Mouse (Mus musculus) neural tube, embryonic 15.5 days (tissue): ENCODE measurements around the gene Mrps36. TPM values are rescaled to one million over a fixed set of nuclear protein-coding genes. Genes with fewer than 3 reads are reported as not detected.
"Not testable (repeated sequence)": the region's sequence is repeated elsewhere in the genome, so short reads cannot be mapped to it uniquely, and the experiment has no call there.

ENCODE experiments used
- ATAC-seq: fragments of 200-750 bp; cut with Nextera tagmentation; 2 replicates; pipeline ENCODE4 v1.8.0; 2017; ENCODE audit warnings: mild to moderate bottlenecking, moderate TSS enrichment, moderate library complexity; ENCODE audit not compliant: low FRiP score
- H3K27ac ChIP-seq: fragments of 300-500 bp; sonication (generic); replicated peaks from 2 replicates; pipeline ENCODE4 v1.5.1; 2015; ENCODE audit warnings: mild to moderate bottlenecking, inconsistent platforms
- H3K27me3 ChIP-seq: fragments of 300-500 bp; sonication (generic); replicated peaks from 2 replicates; pipeline ENCODE4 v1.6.1; 2015; ENCODE audit warnings: inconsistent platforms
- H3K36me3 ChIP-seq: fragments of 300-500 bp; sonication (generic); 2 replicates; pipeline ENCODE4 v1.6.1; 2015; ENCODE audit warnings: inconsistent platforms
- H3K4me1 ChIP-seq: fragments of 300-500 bp; sonication (generic); 2 replicates; pipeline ENCODE4 v1.6.1; 2015; ENCODE audit warnings: inconsistent platforms
- H3K4me2 ChIP-seq: fragments of 300-500 bp; sonication (generic); 2 replicates; pipeline ENCODE4 v1.6.1; 2015; ENCODE audit warnings: inconsistent platforms, mild to moderate bottlenecking, moderate library complexity
- H3K4me3 ChIP-seq: fragments of 300-500 bp; sonication (generic); replicated peaks from 2 replicates; pipeline ENCODE4 v1.5.1; 2015; ENCODE audit warnings: mild to moderate bottlenecking, inconsistent platforms
- H3K9ac ChIP-seq: fragments of 300-500 bp; sonication (generic); replicated peaks from 2 replicates; pipeline ENCODE4 v1.6.1; 2015; ENCODE audit warnings: mild to moderate bottlenecking, inconsistent platforms
- H3K9me3 ChIP-seq: fragments of 300-500 bp; sonication (generic); replicated peaks from 2 replicates; pipeline ENCODE4 v1.6.1; 2016; ENCODE audit warnings: inconsistent platforms
- WGBS: fragments of 180-500 bp; shearing (Covaris S2); methylation state at CpG from one replicate; pipeline ENCODE4 v1.1.7; 2015; ENCODE audit warnings: mixed read lengths; 5-methylcytosine and 5-hydroxymethylcytosine counted together
- polyA plus RNA-seq: library from polyadenylated mRNA; unstranded; fragments of >200 nt; fragmentation: Nextera tagmentation; extraction: Ambion mirVana; gene quantifications from 2 replicates; pipeline ENCODE4 v1.2.1, GENCODE M21; 2015

Mrps36 gene
- polyA plus RNA-seq, 1 experiment from 2014 or later, result 168 TPM

DNA sequence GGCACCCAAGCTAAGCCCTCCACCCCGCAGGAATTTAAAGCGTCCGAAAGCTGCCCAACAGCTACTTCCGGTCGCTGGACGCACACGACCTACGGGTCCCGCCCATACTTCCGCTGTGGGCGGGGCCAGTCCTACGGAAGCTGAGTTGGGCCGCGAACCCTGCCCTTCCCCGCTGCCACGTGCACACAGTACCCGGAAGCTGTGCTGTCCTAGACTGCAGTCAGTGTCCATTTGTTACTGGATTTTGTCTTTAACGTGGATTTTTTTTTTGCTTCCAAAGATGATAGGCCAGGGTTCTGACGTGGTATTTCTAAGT, 13.6 kb downstream of the Mrps36 start, which contains the start of gene Cdk7:
TSS of gene Cdk7 (minus strand) at position 79 of the 316 bp plus-strand sequence.
- ATAC-seq, result peak; percentile 99
- no peaks in the 10 kb centered on the region for H3K9me3 ChIP-seq
- 0% methylated on average over 19 of the region's 19 CpGs for WGBS

DNA sequence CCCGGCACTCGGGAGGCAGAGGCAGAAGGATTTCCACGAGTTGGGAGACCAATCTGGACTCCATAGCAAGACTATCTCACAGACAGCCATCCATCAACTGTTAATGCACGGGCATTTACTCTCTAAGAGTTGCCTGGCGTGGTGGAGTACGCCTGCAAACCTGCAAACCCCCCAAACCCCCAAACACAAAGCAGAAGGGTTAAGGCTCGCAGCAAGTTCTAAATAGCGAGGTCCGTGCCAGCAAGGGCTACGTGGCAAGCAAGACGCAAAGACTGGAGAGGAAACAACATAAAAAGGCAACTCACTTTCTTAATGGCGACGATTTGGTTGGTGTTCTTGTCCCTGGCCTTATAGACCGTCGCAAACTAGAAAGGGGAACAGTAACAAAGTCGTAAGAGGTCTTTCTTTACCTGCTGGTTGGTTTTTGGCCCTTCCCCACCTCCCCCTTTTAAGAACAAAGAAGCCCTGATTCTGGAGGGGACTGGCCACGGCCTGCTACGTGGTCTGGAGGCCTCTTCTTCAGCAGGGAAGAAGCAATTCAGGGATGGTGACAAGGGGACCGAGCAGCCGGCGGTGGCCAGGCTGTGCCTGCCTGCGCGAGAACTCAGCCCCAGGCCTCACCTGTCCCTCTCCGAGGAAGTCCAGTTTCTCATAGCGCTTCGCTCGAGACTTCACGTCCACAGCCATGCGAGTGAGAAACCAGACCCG, 14.2 kb downstream of the Mrps36 start:
- H3K4me2 ChIP-seq, result peak overlapping the region; percentile 84
- H3K36me3 ChIP-seq, result peaks cover 16% of the 10 kb centered on the region
- peak overlapping the region; percentile 89 for H3K27ac ChIP-seq
- no peaks in the 10 kb centered on the region for H3K9me3 ChIP-seq
- no peaks in the 10 kb centered on the region for H3K27me3 ChIP-seq
- peak overlapping the region; percentile 92 for H3K9ac ChIP-seq
- H3K4me1 ChIP-seq, result peaks cover 18% of the 10 kb centered on the region
- peak overlapping the region; percentile 93 for H3K4me3 ChIP-seq
- ATAC-seq, result peak; percentile 87
- WGBS, result under 1% methylated on average over 30 of the region's 30 CpGs

More for the DNA sequence above, 13.6 kb downstream of the Mrps36 start, which contains the start of gene Cdk7:
- H3K9ac ChIP-seq, result peak within 1 kb of the TSS; percentile 92
- H3K27ac ChIP-seq, result peak within 1 kb of the TSS; percentile 89
- peak within 1 kb of the TSS; percentile 93 for H3K4me3 ChIP-seq
- no peaks in the 10 kb centered on the region for H3K27me3 ChIP-seq
- peaks cover 17% of the 10 kb centered on the region for H3K36me3 ChIP-seq
- peaks cover 18% of the 10 kb centered on the region for H3K4me1 ChIP-seq
- H3K4me2 ChIP-seq, result peak within 1 kb of the TSS; percentile 84

DNA sequence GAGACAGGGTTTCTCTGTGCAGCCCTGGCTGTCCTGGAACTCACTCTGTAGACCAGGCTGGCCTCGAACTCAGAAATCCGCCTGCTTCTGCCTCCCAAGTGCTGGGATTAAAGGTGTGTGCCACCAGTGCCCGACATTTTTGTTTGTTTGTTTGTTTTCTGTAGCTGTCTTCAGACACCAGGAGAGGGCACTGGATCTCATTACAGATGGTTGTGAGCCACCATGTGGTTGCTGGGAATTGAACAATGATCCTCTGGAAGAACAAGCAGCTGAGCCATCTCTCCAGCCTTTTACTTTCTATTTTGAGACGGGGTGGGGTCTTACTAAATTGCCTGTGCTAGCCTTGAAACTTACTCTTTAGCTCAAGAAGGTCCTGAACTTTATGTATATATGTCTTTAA, 15.9 kb downstream of the Mrps36 start:
- not testable (repeated sequence) for H3K27me3 ChIP-seq, H3K4me3 ChIP-seq, H3K9me3 ChIP-seq, ATAC-seq, H3K9ac ChIP-seq, H3K27ac ChIP-seq
- peaks cover 22% of the 10 kb centered on the region for H3K4me1 ChIP-seq
- WGBS, result 96% methylated on average over 4 of the region's 4 CpGs
- H3K4me2 ChIP-seq, result 0 out of 2 replicates have a peak overlapping the region, but pooled peaks have one; percentile 84
- H3K36me3 ChIP-seq, result peaks cover 12% of the 10 kb centered on the region

DNA sequence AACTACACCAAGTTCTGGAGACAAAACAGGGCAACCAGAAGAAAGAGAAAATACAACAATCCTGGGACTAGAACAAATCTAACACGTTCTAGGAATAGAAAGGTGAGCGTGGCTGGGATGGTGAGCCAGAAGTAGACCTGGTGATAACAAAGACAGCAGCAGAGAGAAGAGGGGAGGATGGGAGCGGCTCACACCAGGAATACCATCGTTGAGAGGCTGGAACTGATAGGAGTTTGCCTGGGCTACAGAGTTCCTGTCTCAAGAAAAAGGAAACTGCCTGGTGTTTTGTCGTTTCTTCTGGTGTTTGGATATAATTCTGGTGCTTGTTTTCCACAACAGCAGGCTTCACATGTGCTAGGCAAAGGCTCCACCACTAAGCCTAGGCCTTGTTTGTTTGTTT, 16.4 kb downstream of the Mrps36 start:
- peaks cover 22% of the 10 kb centered on the region for H3K4me1 ChIP-seq
- H3K9ac ChIP-seq, result no peak overlapping the region
- no peak overlapping the region for H3K4me2 ChIP-seq
- no peaks in the 10 kb centered on the region for H3K27me3 ChIP-seq
- no peaks in the 10 kb centered on the region for H3K9me3 ChIP-seq
- no peak overlapping the region for H3K27ac ChIP-seq
- peaks cover 12% of the 10 kb centered on the region for H3K36me3 ChIP-seq
- ATAC-seq, result no peak
- H3K4me3 ChIP-seq, result no peak overlapping the region
- WGBS, result 93% methylated on average over 5 of the region's 5 CpGs

DNA sequence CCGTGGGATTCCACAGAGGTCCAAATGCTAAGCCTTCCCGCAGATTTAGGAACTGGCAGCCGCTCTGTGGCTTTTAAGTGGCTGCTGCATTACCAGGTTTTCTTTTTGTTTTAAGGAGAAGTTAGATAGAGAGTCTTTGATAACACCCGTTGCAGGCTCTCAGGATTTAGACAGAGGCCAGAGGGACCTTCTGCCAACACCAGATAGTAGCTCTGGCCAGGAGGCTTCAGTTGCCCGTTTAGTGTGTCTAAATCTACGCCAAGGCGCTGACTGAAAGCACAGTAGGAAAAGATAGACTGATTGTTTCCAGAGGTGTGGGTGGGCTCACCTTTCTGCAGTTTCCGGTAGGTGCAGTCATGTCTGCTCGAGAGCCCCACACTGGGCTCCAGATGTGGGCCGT, 19.3 kb downstream of the Mrps36 start:
- no peak for ATAC-seq
- Histone ChIP-seq H3K9ac (no peak overlapping the region), H3K9me3 (no peaks in the 10 kb centered on the region), H3K36me3 (peaks cover 29% of the 10 kb centered on the region), H3K27ac (no peak overlapping the region), H3K4me3 (no peak overlapping the region), H3K4me1 (peaks cover 22% of the 10 kb centered on the region), H3K4me2 (no peak overlapping the region), H3K27me3 (no peaks in the 10 kb centered on the region)
- 94% methylated on average over 10 of the region's 10 CpGs for WGBS

DNA sequence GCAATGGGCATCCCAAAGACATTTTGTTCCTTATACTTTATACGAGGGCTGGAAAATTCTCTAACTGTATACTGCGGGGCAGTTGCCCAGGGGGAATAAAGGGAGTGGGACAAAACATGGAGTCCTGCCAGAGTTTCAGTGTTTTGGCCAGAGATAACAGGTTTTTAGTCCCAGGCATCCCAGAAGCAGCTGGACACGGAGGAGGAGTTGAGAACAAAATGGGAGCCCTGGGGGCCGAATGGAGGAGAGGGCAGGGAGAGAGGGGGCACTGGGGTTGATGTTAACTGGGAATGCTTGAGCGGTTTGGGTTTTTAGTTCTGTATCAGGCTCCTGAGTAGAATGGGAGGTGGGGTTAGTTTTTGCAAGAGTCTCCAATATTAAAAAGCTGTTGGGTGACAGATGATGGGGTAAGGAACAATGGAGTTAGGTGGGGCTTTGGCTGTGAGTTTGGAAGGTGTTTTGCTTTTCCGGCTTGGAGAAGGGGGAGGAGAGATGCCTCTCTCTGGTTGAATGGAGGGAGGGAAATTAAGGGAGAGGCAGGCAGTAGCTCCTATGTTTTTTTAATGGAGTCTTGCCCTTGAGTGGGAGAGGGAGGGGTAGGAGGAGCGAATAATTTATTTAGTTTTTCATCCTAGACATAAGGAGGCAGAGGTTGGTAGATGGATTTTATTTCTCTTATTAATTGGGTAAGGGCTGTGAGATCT, 20.3 kb downstream of the Mrps36 start:
- no peak overlapping the region for H3K4me3 ChIP-seq
- H3K27me3 ChIP-seq, result no peaks in the 10 kb centered on the region
- H3K9ac ChIP-seq, result no peak overlapping the region
- H3K36me3 ChIP-seq, result peaks cover 35% of the 10 kb centered on the region
- no peaks in the 10 kb centered on the region for H3K9me3 ChIP-seq
- peaks cover 13% of the 10 kb centered on the region for H3K4me1 ChIP-seq
- H3K27ac ChIP-seq, result no peak overlapping the region
- 75% methylated on average over 7 of the region's 7 CpGs for WGBS
- ATAC-seq, result peak; percentile 35; the same call in 1 of the 2 replicates
- H3K4me2 ChIP-seq, result no peak overlapping the region

DNA sequence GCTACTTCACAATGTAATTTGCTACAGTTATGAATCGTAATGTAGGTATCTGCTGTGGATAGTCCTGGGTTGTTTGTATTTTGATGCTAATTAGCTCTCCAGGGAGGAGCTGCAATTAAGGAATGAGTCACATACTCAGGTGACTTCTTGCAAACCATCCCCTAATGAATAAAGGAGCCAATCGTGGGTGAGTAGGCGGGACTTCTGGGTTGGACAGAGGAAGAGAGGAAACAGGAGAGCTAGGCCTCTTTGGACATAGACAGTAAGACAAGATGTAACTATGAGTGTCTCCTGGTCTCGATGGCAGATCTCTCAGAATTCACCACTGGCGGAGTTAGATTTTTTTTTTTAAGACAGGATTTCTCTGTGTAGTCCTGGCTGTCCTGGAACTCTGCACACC, 22.8 kb downstream of the Mrps36 start:
- no peak for ATAC-seq
- Histone ChIP-seq H3K4me1 (peaks cover 6% of the 10 kb centered on the region), H3K27me3 (no peaks in the 10 kb centered on the region), H3K27ac (no peak overlapping the region), H3K9me3 (no peaks in the 10 kb centered on the region), H3K4me3 (no peak overlapping the region), H3K36me3 (peaks cover 36% of the 10 kb centered on the region), H3K9ac (no peak overlapping the region), H3K4me2 (no peak overlapping the region)
- WGBS, result 82% methylated on average over 5 of the region's 5 CpGs

DNA sequence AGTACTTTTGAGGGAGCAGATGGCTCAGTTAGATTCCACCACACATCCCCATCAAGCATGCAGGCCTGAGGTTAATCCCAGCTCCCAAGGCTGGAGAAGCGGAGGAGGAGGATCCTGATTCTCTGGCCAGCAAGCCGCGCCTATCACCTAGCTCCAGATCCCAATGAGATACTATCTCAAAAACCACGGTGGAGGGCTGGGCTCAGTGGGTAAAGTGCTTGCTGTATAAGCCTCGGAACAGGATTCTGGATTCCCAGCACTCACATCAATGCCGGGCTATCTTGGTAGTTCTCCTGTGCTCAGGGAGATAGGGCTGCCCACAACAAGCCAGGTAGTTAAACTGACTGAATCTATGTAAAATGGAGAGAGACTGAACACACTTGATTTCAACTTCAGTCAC, 29.0 kb downstream of the Mrps36 start:
- no peak overlapping the region for H3K4me2 ChIP-seq
- no peak overlapping the region for H3K9ac ChIP-seq
- no peak overlapping the region for H3K4me3 ChIP-seq
- no peaks in the 10 kb centered on the region for H3K27me3 ChIP-seq
- ATAC-seq, result no peak
- no peaks in the 10 kb centered on the region for H3K4me1 ChIP-seq
- no peaks in the 10 kb centered on the region for H3K9me3 ChIP-seq
- 96% methylated on average over 6 of the region's 6 CpGs for WGBS
- H3K27ac ChIP-seq, result no peak overlapping the region
- peaks cover 71% of the 10 kb centered on the region for H3K36me3 ChIP-seq

DNA sequence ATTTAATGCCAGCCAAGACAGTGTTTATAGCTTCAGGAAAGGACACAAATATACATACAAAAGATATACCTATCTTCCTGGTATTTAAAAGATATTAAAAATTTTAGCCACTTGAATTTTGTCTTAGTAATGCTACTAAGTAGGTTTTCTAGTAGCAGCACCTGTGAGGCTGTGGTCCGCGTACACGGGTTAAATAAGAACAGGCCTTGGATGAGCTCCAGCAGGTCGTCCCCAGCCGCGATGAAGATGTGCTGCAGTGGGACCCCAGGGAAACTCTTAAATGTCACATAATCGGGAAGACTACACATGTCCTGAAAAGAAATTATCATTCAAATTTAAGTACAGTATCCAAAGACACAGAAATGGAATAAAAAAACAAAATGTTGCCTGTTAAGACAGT, 38.3 kb downstream of the Mrps36 start:
- Histone ChIP-seq H3K4me1 (no peaks in the 10 kb centered on the region), H3K27ac (no peak overlapping the region), H3K4me3 (no peak overlapping the region), H3K36me3 (peaks cover 82% of the 10 kb centered on the region), H3K9me3 (no peaks in the 10 kb centered on the region), H3K27me3 (no peaks in the 10 kb centered on the region), H3K9ac (no peak overlapping the region), H3K4me2 (no peak overlapping the region)
- 77% methylated on average over 7 of the region's 7 CpGs for WGBS
- no peak for ATAC-seq

DNA sequence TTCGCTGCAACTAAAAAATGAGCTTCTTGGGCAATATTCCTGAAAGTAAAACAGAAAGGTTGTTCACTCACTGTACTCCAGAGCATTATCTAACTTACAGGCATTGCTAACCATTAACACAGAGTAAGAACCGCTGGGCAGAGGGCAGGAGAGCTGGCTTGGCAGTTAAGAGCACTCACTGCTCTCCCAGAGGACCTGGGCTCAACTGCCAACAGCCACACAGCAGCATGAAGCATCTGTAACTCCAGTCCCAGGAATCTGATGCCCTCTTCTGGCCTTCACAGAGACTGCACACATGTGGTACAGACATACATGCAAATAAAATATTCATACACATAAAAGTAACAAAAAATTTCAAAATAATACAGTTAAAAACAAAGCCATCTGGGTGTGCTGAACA, 41.0 kb downstream of the Mrps36 start:
- H3K27me3 ChIP-seq, result no peaks in the 10 kb centered on the region
- WGBS, result 94% methylated on average over 2 of the region's 2 CpGs
- H3K4me2 ChIP-seq, result no peak overlapping the region

DNA sequence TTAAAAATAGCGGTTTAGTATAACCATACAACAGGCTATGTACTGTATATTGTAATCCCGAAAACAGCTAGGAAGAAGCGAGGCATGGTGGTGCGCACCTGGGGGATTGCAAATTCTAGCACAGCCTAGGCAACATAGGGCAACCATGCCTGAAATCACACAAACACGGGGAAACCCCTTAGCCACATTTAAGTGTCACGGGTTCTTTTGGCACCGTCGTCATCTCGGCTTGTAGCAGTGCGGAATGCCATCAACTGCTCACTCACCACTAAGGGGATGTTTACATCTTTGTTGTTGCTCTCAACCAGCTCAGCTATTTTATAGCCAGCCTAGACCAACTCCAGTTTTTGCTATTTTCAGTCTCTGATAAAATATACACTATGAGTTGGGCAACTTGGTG, 45.6 kb downstream of the Mrps36 start:
- no peaks in the 10 kb centered on the region for H3K27me3 ChIP-seq
- no peak overlapping the region for H3K9ac ChIP-seq
- WGBS, result 96% methylated on average over 10 of the region's 10 CpGs
- ATAC-seq, result no peak
- no peak overlapping the region for H3K4me2 ChIP-seq
- no peaks in the 10 kb centered on the region for H3K4me1 ChIP-seq
- peaks cover 53% of the 10 kb centered on the region for H3K36me3 ChIP-seq
- H3K9me3 ChIP-seq, result no peaks in the 10 kb centered on the region
- H3K27ac ChIP-seq, result no peak overlapping the region
- no peak overlapping the region for H3K4me3 ChIP-seq

More for the DNA sequence above, 41.0 kb downstream of the Mrps36 start:
- Histone ChIP-seq H3K27ac (no peak overlapping the region), H3K4me3 (no peak overlapping the region), H3K36me3 (peaks cover 77% of the 10 kb centered on the region), H3K9ac (no peak overlapping the region), H3K4me1 (no peaks in the 10 kb centered on the region), H3K9me3 (no peaks in the 10 kb centered on the region)
- ATAC-seq, result no peak

DNA sequence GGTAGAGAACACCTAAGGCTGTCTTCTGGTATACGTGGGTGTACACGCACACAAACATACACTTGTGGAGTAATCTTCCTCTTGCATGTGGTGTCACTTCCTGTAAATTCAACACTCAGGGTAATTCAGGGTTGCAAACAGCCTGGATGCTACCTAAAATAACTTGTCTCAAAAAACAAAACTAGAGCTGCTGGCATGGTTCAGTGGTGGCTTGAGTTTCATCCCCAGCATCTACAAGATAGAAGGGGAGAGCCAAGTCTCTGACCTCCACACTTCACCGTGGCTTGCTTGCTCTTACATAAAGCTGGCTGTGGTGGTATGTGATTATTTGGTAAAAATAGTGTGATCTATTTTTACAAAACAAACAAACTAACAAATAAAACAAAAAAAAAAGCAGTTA, 46.9 kb downstream of the Mrps36 start:
- WGBS, result 99% methylated on average over 3 of the region's 3 CpGs
- Histone ChIP-seq H3K9ac (no peak overlapping the region), H3K4me2 (no peak overlapping the region), H3K27me3 (no peaks in the 10 kb centered on the region), H3K9me3 (no peaks in the 10 kb centered on the region), H3K4me3 (no peak overlapping the region), H3K36me3 (peaks cover 41% of the 10 kb centered on the region), H3K27ac (no peak overlapping the region), H3K4me1 (no peaks in the 10 kb centered on the region)
- no peak for ATAC-seq
